Mouse (Mus musculus): Measurements from ENCODE around the gene Lrrc42.

DNA sequence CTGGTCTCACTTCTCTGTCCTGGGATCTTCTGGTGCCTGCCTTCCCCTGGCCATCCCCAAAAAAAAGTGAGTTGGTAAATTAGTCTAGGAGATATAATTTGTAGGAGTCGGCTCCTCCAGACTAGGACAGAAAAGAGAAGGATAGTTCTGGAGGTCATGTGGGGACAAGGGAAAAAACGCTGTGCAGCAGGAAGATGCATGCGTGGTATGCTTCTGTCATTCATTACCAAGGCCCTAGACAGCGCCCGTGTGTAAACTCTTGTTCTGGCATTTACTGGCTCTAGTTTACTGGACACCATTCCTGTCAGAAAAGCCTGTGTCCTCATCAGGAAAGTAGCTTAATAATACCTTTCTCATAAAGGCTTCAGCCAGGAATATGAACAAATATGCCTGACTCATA, 21.2 kb upstream of the Lrrc42 start:
- no peak for TF ChIP-seq CTCF (IDR thresholded peaks at IDR 0.05; ENCODE audit: insufficient read depth, low read length)
- no peak for TF ChIP-seq POLR2A (IDR thresholded peaks at IDR 0.05; ENCODE audit: borderline replicate concordance, extremely low read depth, low read depth, low read length)
